Mouse (Mus musculus): ENCODE data around the gene Atp2a3.

Gene Atp2a3

DNA sequence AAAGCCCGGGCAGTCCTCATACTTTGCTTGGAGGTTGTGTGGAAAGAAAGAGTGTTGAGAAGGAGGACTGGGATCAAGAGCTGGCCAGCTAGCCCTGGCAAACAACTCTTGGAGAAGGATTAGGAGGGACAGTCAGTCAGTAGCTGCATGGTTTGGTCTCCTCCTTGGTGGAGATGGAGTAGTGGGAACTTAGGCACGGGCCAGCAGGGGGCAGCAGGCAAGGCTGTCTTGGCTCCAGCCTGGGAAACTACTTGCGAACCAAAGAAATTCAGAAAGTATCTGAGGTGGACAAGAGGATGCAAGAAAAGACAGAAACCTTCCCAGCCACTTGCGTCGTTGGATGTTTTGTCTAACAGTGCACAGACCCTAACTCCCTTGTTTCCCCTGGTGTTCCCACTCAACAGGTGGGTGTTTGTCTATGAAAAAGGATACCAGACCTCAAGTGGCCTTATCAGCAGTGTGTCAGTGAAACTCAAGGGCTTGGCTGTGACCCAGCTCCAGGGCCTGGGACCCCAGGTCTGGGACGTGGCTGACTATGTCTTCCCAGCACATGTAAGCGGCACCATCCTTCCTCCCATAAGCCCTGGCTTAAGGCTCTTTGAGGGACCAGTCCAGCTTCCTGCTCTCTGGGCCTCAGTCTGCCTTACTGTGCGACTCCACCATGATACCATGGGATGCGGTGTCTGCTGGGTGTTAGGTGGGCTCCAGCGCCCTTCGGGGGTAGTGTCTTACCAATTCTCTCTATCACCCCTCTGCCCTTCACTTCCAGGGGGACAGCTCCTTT lies 46.9 kb downstream of the Atp2a3 start:
- no peak for DNase-seq

DNA sequence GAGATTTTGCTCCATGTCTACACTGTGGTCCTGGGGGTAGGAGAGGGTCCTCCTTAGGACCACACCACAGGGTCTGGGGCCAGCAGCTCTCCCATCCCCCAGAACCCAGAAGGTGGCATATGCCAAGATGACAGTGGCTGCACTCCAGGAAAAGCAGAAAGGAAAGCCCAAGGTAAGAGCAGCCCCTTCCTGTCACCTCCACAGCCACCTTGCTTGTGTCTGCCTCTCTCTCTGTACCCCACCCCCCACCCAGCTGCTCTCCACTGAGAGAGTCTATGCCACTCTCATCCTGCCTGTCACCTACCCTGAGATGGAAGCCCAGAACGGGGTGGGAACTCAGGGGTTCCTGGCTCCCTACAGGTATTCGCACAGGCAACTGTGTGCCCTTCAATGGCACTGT lies 47.9 kb downstream of the Atp2a3 start:
- DNase-seq: no peak

DNA sequence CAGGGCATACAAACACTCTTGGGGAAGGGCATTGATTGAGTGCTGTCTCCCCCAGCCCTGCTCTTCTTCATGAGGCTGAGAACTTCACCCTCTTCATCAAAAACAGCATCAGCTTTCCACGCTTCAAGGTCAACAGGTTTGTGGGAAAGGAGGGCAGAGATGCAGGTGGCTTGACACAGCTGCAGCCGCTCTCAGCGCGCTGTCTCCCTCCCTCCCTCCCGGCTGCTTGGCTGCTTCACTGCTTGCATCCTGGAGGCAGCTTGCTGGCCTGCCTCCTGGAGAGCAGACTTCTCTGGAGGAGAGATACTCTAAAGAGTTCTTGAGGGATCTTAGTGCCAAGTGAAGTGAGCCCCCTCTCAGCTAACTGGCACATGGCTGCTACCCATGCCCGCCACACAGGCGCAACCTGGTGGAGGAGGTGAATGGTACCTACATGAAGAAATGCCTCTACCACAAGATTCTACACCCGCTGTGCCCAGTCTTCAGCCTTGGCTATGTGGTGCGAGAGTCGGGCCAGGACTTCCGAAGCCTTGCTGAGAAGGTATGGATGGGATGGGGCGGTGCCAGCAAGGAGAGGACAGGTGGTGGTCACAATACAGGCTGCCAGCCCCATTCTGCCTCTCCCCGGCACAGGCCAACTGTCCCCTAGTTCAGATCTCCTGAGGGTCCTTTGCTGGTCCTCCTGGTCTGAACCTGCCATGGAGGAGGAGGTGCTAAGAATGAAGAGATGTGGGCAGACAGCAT lies 48.7 kb downstream of the Atp2a3 start:
- DNase-seq: no peak

DNA sequence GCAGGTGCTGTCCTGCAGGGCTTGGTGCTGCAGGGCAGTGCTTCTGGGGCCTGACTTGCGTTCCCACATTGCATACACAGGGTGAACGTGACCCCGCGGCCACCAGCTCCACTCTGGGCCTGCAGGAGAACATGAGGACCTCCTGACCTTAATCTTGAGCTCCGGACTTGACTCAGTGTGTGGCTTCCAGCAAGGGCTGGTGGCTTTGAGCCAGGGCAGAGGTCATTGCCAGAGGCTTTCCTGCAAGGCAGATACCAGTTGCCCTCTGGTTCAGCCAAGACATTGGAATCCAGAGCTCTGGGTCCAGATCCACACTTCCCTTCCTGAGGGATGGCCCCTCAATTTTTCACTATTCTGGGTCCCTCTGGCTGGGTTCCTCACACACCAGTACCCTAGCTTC lies 53.0 kb downstream of the Atp2a3 start:
- DNase-seq: no peak

DNA sequence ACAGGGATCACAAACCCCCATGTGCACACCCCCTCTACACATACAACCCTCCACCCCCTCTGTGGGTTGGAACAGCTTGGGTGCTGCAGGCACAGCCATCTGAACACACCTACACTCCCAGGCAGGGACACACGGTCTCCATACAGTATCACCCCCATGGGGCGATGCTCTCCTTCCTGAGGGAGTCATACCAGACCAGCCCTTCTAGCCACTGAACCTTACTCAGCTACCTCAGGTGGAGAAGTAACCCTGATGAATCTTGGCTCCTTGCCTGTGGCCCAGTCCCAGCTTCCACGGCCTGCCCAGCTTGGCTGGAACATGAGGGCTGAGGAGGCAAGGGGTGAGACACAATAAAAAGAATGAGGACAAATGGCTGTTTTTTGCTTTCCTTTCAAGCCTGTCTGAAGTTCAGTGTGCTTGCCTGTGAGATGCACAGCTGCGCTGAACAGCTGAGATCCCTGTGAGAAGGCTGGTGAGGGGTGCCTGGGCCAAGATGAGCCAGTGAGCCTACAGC lies 53.9 kb downstream of the Atp2a3 start:
- DNase-seq: peak; percentile 88

DNA sequence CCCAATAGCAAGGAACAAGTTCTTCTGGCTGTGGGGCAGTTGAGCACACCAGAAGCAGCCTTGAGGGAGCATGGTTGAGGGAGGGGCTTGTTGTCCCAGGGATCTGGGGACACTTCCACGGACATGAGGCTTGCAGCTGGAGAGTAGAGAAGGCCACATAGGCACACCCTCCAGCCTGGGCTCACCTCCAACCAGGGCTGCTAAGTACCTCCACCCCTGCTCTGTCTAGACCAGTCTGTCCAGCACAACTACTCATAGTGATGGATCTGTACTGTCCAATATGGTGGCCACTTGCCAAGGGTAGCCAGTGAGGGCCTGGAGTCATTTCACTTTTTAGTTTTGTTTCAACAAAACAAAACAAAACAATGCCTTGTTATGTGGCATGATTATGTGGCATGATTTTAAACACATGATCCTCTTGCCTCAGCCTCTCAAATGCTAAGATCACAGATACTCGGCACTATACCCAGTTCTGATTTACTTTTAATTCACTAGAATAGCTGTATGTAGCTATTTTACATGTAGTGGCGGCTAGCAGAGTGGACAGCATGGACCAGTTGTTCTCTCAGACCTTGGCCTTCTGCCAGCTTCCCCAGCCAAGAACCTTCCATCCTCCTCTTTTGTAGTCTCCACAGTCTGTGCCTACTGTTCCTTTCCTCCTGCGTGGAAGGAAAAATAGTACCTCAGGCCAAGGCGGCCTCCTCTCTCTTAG lies 54.6 kb downstream of the Atp2a3 start:
- DNase-seq: no peak

DNA sequence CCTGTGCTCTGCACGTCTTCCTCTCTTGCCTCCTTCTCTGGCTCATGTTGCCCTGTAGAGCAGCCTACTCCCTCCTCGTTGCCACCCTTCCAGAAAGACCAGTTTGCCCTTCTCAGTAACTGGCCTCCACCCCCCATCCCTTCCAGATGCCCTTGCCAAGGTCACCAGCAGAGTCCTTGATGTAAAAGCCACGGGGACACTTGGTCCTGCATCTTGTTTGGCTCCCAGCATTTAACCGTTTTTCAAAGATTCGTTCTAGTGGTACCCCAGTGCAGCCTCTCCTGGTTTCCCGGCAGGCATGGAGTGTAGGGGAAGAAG lies 55.1 kb downstream of the Atp2a3 start:
- DNase-seq: no peak

DNA sequence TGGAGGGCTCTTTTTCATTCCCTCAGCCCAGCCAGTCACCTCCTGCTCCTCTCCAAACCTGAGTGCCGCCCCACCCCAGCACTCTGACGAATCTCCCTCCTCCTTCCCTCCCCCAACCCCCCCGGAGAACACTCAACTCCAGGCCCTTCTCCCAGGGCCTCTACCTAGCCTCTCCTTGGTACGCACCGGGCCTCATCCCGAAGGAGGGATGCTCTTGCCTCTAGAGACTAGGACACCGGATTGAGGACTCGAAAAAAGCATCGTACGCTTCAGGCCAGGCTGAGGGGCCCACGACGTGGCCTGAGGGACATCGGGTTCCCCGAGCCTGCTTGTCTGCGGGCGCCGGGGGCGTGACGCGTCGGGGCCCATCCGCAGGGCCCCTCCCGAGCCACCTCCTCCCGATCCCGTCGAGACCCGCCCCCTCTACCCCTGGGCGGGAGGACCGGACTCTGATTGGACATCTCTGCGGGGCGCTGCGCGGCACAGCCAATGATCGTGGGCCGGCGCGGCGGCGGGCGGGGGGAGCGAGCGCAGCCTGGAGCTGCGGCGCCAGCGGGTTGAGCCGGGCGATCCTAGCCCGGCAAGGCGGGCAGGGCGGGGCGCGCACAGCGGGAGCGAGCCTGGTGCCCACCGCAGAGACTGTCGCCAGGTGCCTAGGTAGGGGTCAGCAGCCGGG lies 57.6 kb downstream of the Atp2a3 start, which contains the start of gene Camkk1:
TSS of gene Camkk1 (plus strand) at position 538 of the 676 bp plus-strand sequence.
- peak; percentile 96 for DNase-seq

DNA sequence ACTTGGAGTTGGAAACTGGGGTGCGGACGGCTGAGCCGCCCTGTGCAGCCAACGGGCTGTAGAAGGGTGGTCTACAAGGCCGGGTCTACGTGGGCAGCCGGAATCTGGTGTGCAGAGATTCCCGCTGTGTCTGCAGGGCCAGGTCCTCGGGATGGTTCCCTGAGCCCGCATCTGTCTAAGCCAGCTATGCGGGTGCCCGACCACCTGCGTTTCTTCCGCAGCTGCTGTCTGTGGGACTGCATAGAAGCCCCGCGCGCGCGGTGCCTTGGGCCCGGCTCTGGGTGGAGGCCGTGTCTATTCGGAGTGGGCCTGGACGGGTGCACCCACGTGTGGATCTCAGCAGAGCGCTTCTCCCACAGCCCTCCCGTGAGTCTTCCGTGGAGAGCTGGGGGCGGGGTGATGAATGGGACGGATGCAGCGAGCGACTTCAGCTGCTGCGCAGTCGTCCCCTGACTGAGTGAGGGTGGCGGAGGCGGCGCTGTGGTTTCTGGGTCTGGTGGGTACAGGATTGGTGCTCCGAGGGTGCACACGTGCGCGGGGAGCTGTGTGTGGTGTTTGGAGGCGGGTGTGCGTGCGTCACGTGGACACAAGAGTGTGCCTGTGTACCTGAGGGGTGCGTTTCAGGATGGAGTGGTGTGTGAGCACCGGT lies 58.3 kb downstream of the Atp2a3 start:
- peak; percentile 88 for DNase-seq

DNA sequence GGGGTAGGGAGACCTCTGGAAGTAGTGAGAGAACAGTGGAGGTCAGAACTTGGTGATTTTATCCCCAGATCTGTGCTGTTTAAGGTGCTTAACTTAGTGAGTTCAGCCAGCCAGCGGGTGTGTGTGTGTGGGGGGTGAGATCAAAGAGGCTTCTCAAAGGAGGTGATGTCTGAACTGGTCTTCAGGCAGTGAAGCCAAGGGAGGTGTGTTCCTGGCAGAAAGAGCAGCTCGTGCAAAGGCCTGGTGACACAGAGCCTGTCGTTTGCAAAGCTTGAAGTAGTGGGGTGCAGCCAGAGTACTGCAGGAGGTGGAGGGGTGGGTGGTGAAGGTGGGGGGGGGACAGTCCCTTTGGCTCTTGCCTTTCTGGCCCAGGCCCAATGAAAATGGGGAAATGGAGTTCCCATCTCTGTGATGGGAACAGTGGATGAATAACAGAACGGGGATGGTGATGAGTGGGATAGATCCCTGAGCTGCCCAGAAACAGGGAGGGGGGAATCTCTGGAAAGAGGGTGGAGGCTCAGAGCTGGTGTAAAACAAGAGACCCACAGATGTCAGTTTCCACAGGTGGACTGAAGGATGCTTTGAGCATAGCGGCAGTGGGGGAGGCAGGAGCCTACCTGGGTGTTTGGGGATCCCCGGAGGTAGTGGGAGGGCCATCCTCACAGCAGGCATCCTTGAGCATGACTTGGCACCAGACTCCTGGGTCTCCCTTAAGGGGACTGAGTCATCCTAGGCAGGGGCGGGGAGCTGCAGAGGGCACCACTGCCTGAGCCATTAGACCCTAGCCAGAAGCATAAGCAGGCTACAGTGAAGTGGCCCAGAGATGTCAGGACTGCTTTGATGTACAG lies 60.2 kb downstream of the Atp2a3 start:
- DNase-seq: no peak

DNA sequence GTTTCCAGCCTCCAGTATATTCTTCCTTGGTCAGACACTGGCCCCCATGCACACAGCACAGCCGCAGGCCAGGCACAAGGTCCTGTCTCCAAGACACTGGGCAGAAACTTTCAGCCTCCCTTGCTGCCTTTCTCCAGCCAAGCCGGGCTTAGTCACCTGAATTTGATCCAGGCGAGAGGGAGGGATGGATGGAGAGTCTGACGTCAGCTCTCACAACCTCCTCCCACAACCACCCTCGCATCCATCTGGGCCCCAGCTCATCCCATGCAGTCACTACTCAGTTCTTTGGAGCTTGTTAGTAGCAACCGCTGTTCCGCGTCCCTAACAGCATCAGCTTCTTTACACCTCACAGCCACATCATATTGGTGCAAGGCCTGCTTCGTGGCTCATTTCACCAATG lies 62.1 kb downstream of the Atp2a3 start:
- DNase-seq: peak; percentile 92

DNA sequence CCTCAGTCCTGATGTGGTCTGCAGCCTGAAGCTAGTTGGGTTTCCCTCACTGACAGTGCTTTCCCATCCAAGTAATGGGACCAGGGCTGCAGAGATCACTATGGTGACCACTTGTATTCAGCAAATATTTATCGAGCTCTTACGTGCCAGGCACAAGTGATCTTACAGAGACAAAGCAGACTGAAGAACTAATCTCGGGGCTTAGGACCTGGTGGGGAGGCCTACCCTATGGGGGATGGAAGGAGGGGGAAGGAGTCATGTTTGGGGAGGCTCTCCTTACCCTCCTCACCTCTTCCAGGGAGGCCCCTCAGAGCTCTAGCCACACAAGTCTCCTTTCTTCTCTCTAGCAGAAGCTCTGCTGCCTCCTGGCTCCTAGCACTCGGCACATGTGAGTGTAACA lies 62.9 kb downstream of the Atp2a3 start:
- DNase-seq: no peak

DNA sequence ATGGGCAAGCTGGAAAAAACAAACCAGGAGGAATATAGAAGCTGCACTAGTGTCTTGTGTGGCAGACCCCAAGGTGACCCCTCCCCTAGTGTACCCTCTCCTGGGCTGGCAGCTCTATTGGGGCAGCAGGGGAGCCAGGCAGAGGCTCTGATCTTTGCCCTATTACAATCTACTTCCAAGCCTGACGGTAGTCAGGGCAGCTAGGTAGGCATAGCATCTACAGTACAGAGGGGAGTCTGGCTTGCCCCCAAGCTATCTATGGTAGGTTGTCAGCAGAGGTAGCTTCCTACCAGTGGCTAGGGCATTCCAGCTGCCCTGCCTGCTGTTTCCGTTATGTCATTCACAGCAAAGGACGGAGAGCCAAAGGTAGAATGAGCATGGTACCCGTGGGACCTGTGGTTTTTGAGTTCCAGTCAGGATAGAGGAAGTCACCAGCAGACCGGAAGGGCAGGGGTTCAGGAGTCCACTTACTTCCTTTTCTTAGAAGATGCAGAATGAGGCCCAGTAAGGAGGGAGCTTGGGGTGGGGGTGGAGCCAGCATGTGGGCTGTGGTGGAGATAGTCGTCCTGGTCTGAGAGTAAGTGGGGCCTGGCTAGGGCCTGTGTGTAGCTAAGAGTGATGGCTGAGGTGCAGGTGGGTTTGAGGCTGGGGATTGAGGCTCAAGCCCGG lies 63.4 kb downstream of the Atp2a3 start:
- DNase-seq: no peak

DNA sequence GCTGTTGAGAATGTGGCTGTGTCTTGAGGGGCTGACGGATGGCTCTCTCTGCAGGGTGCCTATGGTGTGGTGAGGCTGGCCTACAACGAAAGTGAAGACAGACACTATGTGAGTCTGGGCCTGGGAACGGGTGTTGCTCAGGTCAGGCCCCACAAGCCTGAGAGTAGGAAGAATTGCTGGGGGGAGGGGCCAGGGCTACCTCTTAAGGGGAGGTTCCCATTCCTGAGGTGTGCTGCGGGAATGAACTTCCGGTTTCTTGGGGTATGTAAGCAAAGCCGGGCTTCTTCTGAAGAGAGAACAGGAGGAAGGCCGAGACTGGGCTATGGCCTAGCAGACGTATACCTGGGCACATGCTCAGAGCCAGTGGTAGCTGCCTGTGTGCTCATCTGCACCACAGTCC lies 66.0 kb downstream of the Atp2a3 start:
- DNase-seq: no peak

DNA sequence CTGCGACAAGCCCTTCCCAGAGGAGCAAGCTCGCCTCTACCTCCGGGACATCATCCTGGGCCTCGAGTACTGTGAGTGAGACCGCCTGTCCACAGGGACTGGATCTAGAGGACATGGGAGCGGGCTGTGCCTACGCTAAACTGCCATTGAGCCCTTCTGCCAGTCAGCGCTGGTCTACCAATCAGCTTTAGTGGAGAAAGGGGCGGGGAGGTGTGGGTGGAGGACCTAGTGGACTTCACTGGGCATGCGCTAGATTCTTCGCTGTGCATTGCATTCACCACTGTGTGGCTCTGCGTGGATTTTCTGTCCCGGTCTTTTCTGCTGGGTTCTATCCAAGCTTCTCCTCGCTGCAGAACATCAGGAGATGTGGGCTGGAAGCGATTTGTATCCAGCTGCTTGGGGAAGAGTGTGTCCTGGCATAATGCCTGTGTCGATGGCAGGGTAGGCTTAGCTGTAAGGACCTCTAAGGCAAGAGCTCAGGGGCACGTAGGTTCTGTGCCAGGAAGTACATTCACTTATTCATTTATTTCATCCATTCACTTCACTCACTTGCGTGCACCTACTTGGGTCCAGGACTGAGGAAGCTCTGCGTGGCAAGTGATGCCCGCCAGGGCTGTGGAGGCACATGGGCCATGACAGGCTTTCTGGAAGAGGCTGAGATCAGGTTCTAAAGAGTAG lies 70.0 kb downstream of the Atp2a3 start:
- peak; percentile 93 for DNase-seq

DNA sequence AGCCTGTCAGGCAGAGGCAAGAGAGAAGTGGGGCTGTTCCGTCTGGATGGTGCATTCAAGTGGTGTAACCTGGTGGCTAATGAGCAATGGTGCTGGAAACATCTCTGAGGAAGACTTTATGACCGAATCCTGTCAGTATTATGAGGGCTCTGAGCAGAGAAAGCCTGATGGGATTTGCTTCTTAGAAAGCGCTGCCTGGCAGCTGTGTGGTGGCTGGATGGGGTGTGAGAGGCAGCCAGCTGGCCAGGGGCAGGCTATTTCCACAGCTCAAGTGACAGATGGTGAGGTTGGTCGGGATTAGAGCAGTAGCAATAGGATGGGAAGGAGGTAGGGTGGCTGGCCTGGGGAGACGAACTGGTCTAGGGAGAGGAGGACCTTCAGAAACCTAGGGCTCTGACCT lies 70.6 kb downstream of the Atp2a3 start:
- DNase-seq: no peak

DNA sequence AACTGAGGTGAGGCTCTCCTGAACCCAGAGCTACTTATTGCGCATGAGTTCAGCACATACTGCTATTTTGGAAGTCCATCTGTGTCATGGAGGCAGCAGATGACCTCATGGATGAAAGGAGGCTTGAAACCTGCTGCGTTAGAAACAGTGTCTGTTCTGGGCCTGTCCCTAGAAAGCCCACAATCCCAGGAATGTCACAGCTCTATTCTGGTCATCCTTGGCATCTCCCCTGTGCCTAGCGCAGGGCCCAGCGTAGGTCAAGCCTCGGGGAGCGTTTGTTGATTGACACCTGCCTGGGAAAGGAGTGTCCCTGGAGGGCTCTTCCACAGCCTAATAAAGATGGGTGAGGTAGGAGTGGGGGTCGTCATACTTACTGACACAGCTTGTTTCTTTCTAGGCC lies 75.1 kb downstream of the Atp2a3 start:
- DNase-seq: no peak

DNA sequence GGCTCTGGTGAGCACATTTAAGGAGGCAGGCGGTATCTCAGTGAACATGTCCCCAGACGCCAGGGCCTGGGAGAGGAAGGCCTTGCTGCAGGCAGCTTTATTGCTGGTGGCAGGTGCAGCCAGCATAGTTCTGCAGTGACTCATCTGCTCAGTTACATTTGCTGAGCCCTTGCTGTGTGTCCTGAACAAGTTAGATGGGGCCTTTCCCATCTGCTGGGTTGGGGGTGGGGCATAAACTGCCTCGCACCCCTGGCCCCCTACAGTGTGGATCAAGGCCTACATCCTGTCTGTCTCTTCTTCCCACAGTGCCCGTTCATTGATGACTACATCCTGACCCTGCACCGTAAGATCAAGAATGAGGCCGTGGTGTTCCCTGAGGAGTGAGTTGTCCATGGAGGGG lies 75.9 kb downstream of the Atp2a3 start:
- DNase-seq: no peak

DNA sequence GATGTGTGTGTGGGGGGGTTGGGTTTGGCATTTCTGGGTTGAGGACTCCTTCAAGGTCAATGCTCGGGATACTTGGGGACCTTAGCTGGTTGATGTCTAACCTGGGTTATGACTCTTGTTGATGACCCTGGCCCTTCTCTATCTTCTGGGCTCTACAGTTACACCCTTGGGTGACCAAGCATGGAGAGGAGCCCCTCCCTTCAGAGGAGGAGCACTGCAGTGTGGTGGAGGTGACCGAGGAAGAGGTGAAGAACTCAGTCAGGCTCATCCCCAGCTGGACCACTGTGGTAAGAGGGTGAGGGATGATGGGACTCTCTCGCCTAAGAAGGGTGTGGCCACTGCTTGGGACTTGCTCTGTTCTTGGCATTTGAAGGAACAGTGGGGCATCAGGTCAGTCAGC lies 76.7 kb downstream of the Atp2a3 start:
- DNase-seq: no peak

DNA sequence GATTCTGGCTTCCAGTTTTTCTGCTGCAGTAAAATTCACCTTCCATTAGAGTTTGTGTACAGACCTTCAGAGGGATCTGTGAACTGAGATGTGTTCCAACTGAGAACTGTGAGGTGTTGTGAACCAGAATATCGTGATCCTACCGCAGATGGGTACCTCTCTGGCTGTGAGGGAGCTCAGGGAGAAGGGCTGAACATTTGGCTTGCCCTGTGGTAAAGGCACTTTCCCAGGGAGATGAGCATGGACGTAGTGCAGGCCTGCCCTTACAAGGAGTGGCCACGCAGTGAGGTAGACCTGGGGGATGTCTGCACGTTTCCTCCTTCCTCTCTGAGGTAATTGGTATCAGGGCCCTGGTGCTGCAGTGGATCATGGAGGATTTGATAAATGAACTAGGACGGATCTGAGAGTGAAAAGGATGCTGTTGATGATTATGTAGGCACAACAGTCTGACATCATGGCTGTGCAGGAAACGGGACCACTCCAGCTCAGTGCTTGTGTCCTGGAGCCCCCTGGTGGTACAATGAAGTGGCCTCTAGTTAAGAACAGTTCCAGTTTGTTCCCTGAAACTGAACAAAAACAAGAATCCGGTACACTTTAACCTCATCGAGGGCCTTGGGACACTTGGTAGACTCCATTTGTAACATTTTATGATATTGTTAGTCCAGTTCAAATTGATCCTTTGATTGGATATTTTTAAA lies 78.3 kb downstream of the Atp2a3 start:
- peak; percentile 68 for DNase-seq

Data from layer of hippocampus, adult 9-11 months (tissue).